Mouse (Mus musculus) thymus, postnatal 14 days (tissue): Measurements from ENCODE around the gene Sult1a1.

Source experiments
- DNase-seq: peaks from one replicate; pipeline ENCODE4 v3.0.0; 2021

Sult1a1 gene

DNA sequence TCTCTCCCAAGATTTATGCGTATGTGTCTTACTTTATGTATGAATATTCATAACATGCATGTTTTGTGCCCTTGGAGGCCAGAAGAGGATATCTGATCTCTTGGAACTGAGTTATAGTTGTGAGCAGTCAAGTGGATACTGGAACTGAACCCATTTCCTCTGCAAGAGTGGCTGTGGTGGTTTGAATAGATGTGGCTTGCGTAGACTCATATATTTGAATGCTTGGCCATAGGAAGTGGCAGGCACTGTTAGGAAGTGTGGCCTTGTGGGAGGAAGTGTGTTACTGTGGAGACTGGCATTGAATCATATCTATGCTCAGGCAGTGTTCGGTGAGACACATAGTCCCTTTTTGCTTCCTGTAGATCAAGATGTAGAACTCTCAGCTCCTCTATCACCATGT lies 20.5 kb downstream of the Sult1a1 start:
- DNase-seq, result peak; percentile 32

DNA sequence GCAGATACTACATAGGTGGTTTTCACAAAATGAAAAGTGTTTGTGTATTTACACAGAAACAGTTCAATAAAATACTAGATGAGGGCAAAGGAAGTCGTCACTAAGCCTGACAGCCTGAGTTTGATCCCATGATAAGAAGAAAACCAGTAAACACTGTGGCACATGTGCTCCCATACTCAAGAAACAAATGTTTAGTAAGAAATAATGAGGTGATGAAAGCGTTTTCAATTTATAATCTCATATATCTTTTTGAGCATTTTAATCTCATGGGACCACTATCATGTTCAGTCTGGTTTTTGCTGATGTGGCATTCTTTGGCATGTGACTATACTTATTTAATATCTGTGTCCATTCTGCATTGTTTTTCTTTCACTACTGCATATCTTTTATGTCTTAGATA lies 22.2 kb downstream of the Sult1a1 start:
- DNase-seq, result no peak

DNA sequence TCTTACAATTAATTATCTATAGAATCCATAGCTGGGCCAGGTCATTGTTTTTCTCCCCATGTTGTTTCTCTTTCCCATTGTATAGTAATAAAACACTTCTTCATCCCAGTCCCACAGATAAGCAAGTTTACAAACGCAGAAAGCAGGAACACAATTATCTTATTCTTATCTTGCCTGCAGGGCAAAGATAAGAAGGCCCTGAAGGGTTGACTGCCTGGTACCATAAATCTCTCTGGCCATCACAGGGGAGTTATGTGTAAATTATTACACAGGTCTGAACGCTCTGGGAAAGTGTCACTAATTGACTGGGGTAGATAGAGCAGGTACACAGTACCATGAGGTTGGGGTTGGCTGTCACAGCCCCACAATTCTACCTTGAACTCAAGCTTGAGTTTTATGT lies 25.4 kb downstream of the Sult1a1 start:
- no peak for DNase-seq

DNA sequence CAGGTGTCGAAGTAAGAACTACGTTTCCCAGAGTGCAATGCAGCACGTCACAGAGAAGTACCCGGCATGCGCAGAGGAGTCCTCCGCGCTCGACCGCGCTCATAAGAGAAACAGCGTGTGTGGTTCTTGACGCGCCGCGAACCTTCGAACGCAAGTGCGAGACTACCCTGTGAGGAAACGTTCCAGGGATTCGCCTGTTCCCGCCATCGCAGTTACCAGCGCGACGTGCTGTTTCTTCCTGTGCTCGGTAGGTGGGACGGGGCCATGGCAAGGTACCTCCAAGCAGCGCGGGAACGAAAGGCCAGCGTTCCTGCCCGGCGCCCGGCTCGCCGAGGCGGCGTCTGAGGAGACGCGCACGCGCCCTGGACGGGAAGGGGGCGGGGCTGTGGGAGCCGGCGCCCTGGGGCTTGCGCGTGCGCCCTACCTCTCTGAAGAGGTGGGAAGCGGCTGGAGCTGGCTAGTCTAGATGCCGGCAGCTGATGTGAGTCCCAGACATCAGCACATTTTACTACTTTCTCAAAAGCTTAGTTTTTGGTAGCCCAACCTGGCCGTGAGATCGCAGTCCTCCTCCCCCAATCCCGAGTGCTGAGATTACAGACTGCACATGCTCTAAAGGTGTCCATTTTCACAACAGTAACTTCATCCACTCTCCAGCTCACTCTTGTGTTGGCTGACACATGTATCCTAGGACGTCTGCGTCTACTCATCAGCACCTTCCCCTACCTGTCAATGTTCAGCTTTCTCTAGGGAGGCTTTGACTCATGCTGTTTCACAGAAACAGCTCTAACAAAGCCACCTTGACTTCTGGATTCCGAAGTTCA lies 26.8 kb downstream of the Sult1a1 start, which contains the start of gene Sgf29:
Gene Sgf29, plus strand, starts transcription at position 79 of the 821 bp plus-strand sequence.
- peak; percentile 95 for DNase-seq

DNA sequence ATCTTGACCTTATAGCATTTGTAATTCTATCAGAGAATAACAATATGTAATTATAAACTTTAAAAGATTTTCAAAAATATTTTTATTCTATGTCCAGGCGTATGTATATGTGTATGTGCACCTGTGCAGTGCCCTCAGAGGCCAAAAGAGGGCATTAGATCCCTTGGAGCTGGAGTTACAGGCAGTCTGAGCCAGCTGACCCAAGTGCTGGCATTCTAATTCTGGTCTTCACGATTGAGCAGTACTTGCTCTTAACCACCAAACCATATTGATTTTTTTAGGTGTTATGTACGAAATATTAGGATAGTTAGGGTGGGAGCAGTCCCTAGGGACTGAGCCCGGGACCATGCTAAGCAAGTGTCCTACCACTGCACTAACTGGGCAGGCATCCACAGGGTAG lies 27.7 kb downstream of the Sult1a1 start:
- peak; percentile 8 for DNase-seq

DNA sequence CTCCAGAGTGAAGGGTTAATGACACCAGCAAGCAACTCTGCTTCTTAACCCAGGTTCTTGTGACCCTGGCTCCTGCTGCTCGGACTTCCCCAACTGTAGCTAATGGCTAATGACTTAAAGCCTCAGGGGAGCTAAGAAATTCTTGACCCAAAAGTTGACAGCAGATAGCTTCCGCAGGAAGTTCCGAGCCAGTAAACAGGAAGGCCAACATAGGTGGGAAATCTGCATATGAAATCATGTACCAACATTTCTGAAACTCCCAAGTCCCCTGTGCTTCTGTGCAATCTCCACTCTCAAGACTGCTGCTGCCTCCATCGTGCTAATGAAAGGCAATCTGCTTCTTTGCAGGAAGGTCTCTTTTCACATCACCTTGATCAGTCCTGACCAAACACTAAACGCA lies 30.5 kb downstream of the Sult1a1 start:
- DNase-seq, result no peak

DNA sequence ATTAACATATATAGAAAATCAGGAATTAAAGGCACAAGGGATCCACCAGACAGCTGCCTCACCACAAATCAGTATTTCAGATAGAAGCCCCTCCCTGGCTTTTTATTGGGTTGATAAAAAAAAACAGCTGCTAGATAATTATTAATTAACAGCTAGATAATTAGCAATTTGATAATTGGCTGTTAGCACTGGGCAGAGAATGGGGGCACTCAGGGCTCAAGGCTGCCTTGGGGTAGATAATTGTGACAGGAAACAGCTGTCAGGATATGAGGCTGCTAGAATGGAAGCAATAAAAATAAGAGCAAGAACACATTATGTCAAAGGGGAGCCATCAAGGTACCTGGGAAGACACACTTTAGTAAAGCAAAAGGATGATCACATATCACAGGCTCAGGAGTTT lies 31.3 kb downstream of the Sult1a1 start:
- no peak for DNase-seq

DNA sequence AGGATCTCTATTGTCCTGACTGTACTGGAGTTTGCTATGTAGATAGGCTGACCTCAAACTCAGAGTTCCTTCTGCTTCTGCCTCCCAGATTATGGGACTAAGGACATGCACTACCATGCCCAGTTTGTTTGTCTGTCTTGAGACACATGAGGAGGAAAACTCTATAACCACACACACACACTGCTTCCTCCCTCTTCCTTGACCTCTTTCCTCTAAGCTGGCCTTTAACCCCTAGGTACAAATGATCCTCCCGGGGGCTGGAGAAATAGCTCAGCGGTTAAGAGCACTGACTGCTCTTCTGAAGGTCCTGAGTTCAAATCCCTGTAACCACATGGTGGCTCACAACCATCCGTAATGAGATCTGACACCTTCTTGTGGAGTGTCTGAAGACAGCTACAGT lies 31.9 kb downstream of the Sult1a1 start:
- DNase-seq, result no peak

DNA sequence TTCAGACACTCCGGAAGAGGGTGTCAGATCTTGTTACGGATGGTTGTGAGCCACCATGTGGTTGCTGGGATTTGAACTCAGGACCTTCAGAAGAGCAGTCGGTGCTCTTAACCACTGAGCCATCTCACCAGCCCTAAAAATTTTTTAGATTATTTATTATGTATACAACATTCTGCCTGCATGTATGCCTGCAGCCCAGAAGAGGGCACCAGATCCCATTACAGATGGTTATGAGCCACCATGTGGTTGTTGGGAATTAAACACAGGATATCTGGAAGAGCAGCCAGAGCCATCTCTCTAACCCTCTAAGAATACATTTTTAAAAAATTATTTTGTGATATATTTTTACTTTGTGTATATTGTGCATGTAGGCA lies 33.0 kb downstream of the Sult1a1 start:
- DNase-seq, result peak; percentile 35

DNA sequence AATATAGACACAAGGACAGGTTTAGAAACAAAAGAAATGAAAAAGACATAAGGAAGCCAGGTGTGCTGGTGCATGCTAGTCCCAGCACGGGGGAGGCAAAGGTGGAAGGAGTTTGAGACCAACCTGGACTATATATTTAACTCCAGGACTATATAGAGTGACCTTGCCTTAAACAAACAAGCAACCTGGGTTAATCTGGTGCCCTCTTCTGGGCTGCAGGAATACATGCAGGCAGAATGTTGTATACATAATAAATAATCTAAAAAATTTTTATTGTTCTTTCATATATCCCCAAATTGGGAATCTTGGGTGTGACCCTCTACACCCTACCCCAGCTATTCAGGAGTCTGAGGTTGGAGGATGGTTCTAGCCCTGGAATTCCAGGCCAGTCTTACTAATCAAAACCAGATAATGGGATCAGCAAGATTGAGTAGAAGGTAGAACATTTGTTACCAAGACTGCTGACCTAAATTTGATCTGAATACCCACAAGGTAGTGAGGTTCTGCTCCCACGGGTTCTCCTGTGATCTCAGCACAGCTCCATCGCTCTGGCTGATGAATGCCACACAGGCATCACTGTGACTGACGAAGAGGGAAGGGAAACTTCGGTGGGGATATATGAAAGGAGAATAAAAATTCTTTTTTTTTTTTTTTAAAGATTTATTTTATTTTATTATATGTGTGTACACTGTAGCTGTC lies 33.5 kb downstream of the Sult1a1 start:
- no peak for DNase-seq

DNA sequence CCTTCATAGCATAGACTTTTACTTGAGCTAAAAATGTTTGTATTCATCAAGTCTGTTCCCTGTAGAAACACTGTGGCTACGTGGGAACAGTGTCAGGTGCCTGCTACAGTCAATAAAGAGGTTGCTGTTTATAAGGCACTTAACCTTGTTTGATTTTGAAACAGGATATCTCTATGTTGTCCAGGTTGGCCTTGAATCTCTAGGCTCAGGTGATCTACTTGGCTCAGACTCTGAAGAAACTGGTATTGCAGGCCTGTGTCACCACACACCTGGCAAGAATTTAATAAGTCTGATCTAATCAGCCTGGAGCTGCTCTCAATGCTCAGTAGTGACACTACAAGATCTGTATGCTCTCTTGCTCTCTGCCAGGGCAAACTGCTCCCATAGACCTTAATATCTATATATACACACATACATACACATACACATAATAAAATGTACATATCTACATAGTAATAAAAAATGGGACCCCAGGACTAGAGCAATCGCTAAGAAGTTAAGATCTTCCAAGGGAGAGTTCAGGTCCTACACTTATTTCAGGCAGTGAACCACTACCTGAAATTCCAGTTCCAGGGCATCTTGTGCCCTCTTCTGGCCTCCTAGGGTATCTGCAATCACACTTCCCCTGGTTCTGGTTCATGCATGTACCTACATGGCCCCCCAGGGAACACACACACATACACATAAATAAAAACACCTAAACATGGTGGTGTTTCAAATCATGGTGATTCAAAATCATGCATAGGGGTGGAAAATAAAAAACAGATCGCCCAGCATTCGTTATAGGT lies 39.3 kb downstream of the Sult1a1 start:
- DNase-seq, result peak; percentile 54

DNA sequence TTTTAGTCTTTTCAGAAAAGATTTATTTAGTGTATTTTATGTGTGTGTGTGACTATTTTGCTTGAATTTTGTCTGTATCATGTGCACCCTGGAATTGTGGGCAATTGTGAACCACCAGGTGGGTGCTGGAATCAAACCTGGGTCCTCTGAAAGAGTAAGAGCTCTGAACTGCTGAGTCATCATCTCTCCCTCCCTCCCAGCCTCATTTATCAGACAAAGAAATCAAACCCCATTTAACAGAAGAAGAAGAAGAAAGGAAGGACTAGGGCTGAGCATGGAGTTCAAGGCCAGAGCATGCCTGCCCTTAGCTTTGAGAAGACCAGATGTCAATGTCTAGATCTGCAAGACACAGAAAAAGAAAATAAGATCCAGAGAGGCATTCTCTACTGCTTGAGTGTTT lies 40.9 kb downstream of the Sult1a1 start:
- DNase-seq, result no peak

DNA sequence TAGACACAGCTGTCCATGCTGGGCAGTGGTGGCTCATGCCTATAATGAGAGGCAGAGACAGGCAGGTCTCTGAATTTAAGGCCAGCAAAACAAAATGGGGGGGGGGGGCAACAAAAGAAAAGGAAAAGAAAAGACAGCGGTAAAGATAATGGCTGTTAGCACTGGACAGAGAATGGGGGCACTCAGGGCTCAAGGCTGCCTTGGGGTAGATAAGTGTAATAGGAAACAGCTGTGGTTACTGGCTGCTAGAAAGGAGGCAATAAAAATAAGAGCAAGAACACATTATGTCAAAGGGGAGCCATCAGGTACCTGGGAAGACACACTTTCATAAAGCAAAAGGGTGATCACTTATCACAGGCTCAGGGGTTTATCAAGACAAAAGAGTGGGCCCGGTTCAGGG lies 43.8 kb downstream of the Sult1a1 start:
- no peak for DNase-seq

DNA sequence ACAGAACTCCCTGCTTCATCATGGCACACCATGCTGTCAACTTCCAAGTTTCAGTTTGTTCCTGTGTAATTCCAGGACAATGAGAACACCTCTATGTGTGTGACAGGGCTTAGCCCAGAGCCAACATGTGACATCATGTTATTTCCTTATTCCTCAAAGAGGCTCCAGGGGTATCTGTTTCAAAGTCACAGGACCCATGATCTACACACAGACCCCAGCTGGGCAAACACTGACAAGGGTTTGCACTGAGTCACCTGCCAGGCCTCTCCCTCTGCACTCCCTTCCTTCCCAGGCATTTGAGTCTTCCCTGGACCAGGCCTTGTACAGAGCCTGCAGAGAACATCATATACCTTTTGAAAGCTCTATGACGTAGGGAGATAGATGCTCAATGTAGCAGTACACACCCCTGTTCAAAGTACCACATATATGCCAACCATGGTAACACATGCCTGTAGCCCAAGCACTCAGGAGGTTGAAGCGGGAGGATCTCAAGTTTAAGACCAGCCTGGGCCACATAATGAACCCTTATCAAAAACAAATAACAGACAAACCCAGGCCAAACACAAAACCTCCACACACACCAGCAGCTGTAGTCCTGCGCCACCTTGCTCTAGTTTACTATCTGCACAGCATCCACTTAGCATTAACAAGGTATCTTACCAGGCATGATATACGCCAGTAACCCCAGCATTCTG lies 45.3 kb downstream of the Sult1a1 start, which contains the start of gene Nupr1:
Gene Nupr1, minus strand, starts transcription at position 38 of the 695 bp plus-strand sequence.
- no peak for DNase-seq

DNA sequence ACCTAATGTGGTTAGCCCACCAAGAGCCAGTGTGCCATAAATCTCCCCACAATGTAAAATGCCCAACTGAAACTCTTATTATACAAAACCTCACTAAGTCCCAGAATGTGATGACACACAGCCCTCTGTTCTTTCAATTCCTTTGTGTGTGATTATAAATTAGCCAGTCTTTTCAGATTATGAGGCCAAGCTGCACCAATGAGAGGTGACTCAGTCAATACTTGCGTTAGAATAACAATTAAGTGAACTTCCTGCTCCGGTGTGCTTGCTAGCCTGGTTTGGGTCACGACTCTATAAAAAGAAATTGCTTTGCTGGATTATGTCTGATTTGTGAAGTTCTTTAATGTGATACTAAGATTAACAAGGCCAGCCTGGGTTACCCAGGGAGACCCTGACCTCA lies 46.3 kb downstream of the Sult1a1 start:
- no peak for DNase-seq

DNA sequence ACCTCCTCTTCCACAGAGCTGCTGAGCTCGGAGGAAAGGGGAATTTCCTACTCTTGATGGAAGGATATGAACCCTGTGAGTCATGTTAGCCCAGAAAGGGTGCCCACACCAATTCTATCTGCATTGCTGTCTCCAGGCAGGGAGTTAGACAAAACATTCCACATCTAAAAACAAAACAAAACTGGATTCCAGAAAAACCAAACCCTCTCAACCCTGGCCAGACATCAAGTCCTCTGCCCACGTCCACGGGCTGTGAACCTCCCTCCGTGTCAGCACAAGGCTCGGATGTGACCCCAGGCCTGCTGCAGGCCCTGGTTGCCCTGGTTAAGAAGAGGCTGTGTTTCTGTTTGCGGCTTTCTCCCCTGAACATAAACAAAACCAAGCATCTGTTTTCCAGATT lies 48.1 kb downstream of the Sult1a1 start:
- DNase-seq, result no peak

DNA sequence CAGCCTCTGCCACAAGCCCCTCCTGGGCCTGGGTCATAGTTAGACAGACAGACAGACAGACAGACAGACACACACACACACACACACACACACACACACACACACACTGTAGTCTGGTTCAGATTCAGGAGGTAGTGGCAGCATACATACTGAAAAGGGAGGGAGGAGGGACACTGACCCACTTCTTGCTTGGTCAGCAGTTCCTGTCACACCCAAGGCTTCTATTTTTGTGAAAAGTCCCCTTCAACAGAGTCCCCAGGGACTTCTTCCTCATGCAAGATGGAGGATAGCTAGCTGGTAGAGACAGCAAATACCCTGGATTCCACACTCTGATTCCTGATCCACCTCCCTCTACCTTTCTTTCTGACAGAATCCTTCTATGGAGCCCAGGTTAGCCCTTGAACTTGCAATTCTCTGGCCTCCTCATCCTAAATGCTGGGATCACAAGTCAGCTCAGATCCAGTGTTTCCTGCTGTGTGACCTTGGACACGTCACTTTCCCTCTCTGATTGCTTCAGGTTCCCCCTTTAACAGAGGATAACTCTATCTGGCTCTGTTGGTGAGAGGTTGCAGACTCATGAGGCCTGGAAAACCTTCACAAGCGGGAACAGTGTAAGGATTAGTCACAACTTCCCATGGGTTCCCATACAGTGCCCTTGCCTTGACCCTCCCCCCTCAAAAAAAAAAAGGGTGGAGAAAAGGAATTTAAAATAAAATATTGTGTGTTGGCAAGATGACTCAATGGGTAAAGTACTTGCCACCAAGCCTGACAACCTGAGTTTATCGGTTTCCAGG lies 50.2 kb downstream of the Sult1a1 start:
- DNase-seq, result no peak

DNA sequence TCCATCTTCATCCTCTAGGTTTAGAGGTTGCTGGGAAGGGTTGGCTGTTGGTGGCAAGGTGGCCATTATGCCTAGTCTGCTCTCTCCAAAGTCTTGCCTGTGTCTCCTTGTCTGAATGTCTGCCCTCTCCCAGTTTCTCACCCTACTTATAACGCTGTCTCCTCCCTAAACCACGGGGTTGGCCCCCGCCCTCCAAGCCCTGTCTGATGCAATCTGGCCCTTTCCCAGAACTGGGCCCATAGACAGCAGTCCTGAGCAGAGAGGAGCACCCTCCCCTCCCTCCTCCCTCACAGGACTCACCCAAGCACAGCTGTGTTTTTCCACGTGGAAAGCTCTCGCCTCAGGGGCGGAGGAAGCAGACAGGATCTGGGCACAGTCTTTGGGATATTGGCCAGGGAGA lies 50.9 kb downstream of the Sult1a1 start:
- DNase-seq, result no peak

DNA sequence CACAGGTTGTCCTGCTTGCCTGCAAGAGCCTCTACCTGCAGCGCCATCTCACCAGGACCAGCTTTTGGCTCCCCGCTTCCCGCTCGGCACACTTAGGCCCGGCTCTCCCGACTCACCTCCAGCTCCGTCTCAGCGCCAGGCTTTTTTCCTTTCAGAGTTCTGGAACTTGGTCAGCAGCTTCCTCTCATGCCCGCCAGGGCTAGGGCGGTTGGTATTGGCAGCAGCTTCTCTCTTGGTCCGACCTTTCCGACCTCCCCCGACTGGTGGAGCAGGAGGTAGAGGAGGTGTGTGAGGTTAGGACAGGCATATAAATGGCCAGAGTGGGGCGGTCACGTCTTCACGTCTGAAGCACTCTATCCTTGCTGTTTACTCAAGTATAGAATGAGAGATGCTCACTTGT lies 51.5 kb downstream of the Sult1a1 start:
- DNase-seq, result no peak

DNA sequence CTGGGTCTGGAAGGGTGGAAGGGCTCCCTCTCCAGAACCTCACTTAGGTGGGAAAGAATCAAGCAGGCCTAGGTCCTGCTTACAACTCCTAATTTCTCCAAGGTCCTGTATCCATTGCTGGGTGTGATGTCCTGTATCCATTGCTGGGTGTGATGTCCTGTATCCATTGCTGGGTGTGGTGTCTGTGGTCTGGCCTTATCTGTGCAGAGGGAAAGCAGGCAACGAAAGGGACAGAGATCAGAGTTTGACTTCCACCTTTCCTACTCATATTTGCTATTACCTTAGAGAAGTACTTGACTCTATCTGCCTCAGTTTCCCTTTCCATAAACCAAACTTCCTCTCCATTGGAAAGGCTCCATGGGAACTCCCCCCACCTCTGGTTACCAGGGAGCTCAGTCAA lies 52.9 kb downstream of the Sult1a1 start:
- DNase-seq, result no peak
